Mouse (Mus musculus) brown adipose tissue, adult 24 weeks (tissue): ENCODE results near the gene Lemd1. TPM values are rescaled to one million over a fixed set of nuclear protein-coding genes. Genes with fewer than 3 reads are reported as not detected.
A peak's percentile ranks its signal among the peaks of the same experiment; 100 is the strongest.

ENCODE experiments used
- H3K27ac ChIP-seq: fragments of 200-500 bp; replicated peaks from 2 replicates; pipeline ENCODE4 v1.5.1; 2012; ENCODE audit warnings: low read depth, mild to moderate bottlenecking, low read length
- H3K4me1 ChIP-seq: fragments of 200-500 bp; 2 replicates; pipeline ENCODE4 v1.6.1; 2012; ENCODE audit warnings: low read length, mixed read lengths; ENCODE audit not compliant: control insufficient read depth, insufficient read depth, insufficient read length
- H3K4me3 ChIP-seq: fragments of 200-500 bp; 2 replicates; pipeline ENCODE4 v1.5.1; 2012; ENCODE audit warnings: low read depth, mild to moderate bottlenecking, low read length, moderate library complexity; ENCODE audit not compliant: insufficient read depth
- polyA plus RNA-seq: library from polyadenylated mRNA; stranded (reverse); fragments of >200 nt; gene quantifications from 2 replicates; pipeline ENCODE4 v1.2.4, GENCODE M21; 2012; ENCODE audit not compliant: missing spikeins, insufficient read depth, insufficient read length

Lemd1 gene
- polyA plus RNA-seq, 1 experiment, result not detected

- Histone ChIP-seq H3K4me3 (no peak overlapping the region), H3K27ac (no peak overlapping the region), H3K4me1 (no peaks in the 10 kb centered on the region)
Measured at GRCm38 (mm10) chr1:132202771-132203170, 11.5 kb downstream of the Lemd1 start.

GRCm38 (mm10) chr1:132205958-132206357 is 14.7 kb downstream of the Lemd1 start:
- H3K27ac ChIP-seq, result no peak overlapping the region
- H3K4me3 ChIP-seq, result no peak overlapping the region
- no peaks in the 10 kb centered on the region for H3K4me1 ChIP-seq

GRCm38 (mm10) chr1:132206828-132207227 is 15.6 kb downstream of the Lemd1 start:
- H3K4me3 ChIP-seq, result no peak overlapping the region
- H3K4me1 ChIP-seq, result no peaks in the 10 kb centered on the region
- no peak overlapping the region for H3K27ac ChIP-seq

- H3K27ac ChIP-seq, result no peak overlapping the region
- no peaks in the 10 kb centered on the region for H3K4me1 ChIP-seq
- no peak overlapping the region for H3K4me3 ChIP-seq
Measured at GRCm38 (mm10) chr1:132208154-132208553, 16.9 kb downstream of the Lemd1 start.

- Histone ChIP-seq H3K4me1 (no peaks in the 10 kb centered on the region), H3K4me3 (no peak overlapping the region), H3K27ac (no peak overlapping the region)
Measured at GRCm38 (mm10) chr1:132209400-132209799, 18.2 kb downstream of the Lemd1 start.

- Histone ChIP-seq H3K4me3 (no peak overlapping the region), H3K4me1 (no peaks in the 10 kb centered on the region), H3K27ac (no peak overlapping the region)
Measured at GRCm38 (mm10) chr1:132210922-132211321, 19.7 kb downstream of the Lemd1 start.

GRCm38 (mm10) chr1:132211672-132212071 is 20.4 kb downstream of the Lemd1 start:
- Histone ChIP-seq H3K27ac (no peak overlapping the region), H3K4me3 (no peak overlapping the region)

GRCm38 (mm10) chr1:132212218-132212617 is 21.0 kb downstream of the Lemd1 start:
- Histone ChIP-seq H3K27ac (no peak overlapping the region), H3K4me1 (no peaks in the 10 kb centered on the region), H3K4me3 (peak overlapping the region; percentile 39)

More at GRCm38 (mm10) chr1:132211672-132212071, 20.4 kb downstream of the Lemd1 start:
- no peaks in the 10 kb centered on the region for H3K4me1 ChIP-seq

GRCm38 (mm10) chr1:132213076-132213475 is 21.8 kb downstream of the Lemd1 start:
- H3K4me1 ChIP-seq, result no peaks in the 10 kb centered on the region
- H3K27ac ChIP-seq, result no peak overlapping the region
- H3K4me3 ChIP-seq, result no peak overlapping the region

- Histone ChIP-seq H3K27ac (no peak overlapping the region), H3K4me3 (no peak overlapping the region), H3K4me1 (no peaks in the 10 kb centered on the region)
Measured at GRCm38 (mm10) chr1:132216276-132216675, 25.0 kb downstream of the Lemd1 start.

GRCm38 (mm10) chr1:132221627-132222026 is 30.4 kb downstream of the Lemd1 start:
- Histone ChIP-seq H3K4me1 (no peaks in the 10 kb centered on the region), H3K4me3 (no peak overlapping the region), H3K27ac (no peak overlapping the region)

- Histone ChIP-seq H3K4me3 (no peak overlapping the region), H3K27ac (no peak overlapping the region), H3K4me1 (no peaks in the 10 kb centered on the region)
Measured at GRCm38 (mm10) chr1:132222166-132222565, 30.9 kb downstream of the Lemd1 start.

GRCm38 (mm10) chr1:132226297-132227080 is 35.3 kb downstream of the Lemd1 start:
- Histone ChIP-seq H3K27ac (no peak overlapping the region), H3K4me3 (no peak overlapping the region), H3K4me1 (no peaks in the 10 kb centered on the region)

- Histone ChIP-seq H3K4me1 (no peaks in the 10 kb centered on the region), H3K4me3 (no peak within 1 kb of the TSS), H3K27ac (no peak within 1 kb of the TSS)
Measured at GRCm38 (mm10) chr1:132229667-132230066, 38.4 kb downstream of the Lemd1 start, which contains the start of gene Gm10188. Gm10188 (minus strand) TSS chr1:132229767.

- Histone ChIP-seq H3K27ac (no peak overlapping the region), H3K4me1 (no peaks in the 10 kb centered on the region), H3K4me3 (no peak overlapping the region)
Measured at GRCm38 (mm10) chr1:132231470-132232274, 40.4 kb downstream of the Lemd1 start.
